Mouse (Mus musculus): Measurements from ENCODE around the gene Golga1. TPM values are rescaled to one million over a fixed set of nuclear protein-coding genes. Genes with fewer than 3 reads are reported as not detected.
"Not testable (repeated sequence)": the region's sequence is repeated elsewhere in the genome, so short reads cannot be mapped to it uniquely, and the experiment has no call there.

Gene Golga1
- 34.4 and 39.3 TPM in 2 replicates for polyA plus RNA-seq (2014; fragmentation: Nextera tagmentation; extraction: Ambion mirVana)

DNA sequence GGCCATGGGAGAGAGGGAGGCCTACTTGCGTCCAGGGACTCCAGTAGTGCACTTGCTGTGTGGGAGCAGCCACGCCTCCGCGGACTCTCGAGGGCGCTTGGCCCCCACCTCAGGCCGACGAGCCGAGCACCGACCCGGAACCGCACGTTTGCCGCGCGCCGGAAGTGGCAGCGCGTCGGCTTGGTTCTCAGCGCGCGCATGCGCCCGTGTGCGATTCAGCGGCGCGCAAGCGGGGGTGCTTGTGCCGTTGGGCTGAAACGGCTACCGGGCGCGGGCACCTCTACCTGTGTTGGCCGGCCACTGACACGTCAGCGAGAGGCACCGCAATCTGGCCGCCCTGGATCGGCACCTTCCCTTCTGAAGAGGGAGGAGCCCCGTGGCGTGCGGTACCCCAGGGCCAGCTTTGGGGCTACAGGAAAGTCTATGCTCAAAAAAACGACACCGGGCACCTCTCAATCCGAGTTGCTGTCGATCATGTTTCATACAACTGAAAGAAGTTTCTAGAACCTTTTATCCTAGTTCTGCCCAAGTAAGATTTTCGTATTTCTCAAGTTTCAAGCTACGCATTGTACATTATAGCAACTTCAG is at the start of gene Golga1:
Golga1 (minus strand) TSS at position 142 of the 588 bp plus-strand sequence.
- 1% methylated on average over 50 of the region's 50 CpGs for WGBS
- peak; percentile 99 for ATAC-seq (ENCODE audit: low FRiP score)
- peaks cover 4% of the 10 kb centered on the region for H3K4me1 ChIP-seq (ENCODE audit: control insufficient read depth, insufficient read depth, low read length)
- H3K4me3 ChIP-seq (ENCODE audit: low read depth, low read length): peak within 1 kb of the TSS; percentile 78
- H3K9me3 ChIP-seq (ENCODE audit: control insufficient read depth, low read length): no peaks in the 10 kb centered on the region
- H3K27ac ChIP-seq (ENCODE audit: low read depth, low read length): peak within 1 kb of the TSS; percentile 52
- peak; percentile 99 for DNase-seq (ENCODE audit: low spot score, missing footprints)
- peak within 1 kb of the TSS; percentile 64 for H3K4me2 ChIP-seq
- no peaks in the 10 kb centered on the region for H3K36me3 ChIP-seq (ENCODE audit: control insufficient read depth, insufficient read depth, low read length)
- peak within 1 kb of the TSS; percentile 94 for H3K9ac ChIP-seq (ENCODE audit: low read length)
- H3K27me3 ChIP-seq (ENCODE audit: control insufficient read depth, insufficient read depth, low read length): no peaks in the 10 kb centered on the region

DNA sequence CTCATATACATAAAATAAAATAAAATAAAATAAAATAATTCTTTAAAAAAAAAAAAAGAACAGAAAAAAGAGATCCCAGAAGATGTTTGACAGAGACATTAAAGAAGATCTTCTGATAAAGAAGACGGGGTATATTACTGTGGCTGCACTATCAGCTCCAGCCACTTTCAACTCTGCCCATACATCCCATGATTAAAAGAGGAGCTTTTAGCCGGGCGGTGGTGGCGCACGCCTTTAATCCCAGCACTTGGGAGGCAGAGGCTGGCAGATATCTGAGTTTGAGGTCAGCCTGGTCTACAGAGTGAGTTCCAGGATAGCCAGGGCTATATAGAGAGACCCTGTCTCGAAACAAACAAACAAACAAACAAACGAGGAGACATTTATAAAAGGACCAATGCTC is 48.8 kb upstream of the Golga1 start:
- no peak for DNase-seq (ENCODE audit: low spot score, missing footprints)
- H3K4me1 ChIP-seq (ENCODE audit: control insufficient read depth, insufficient read depth, low read length): no peaks in the 10 kb centered on the region
- no peak overlapping the region for H3K4me2 ChIP-seq
- no peak for ATAC-seq (ENCODE audit: low FRiP score)
- WGBS: 94% methylated on average over 7 of the region's 7 CpGs
- H3K4me3 ChIP-seq (ENCODE audit: low read depth, low read length): no peak overlapping the region
- no peaks in the 10 kb centered on the region for H3K36me3 ChIP-seq (ENCODE audit: control insufficient read depth, insufficient read depth, low read length)
- no peak overlapping the region for H3K9ac ChIP-seq (ENCODE audit: low read length)
- H3K27me3 ChIP-seq (ENCODE audit: control insufficient read depth, insufficient read depth, low read length): no peaks in the 10 kb centered on the region
- H3K9me3 ChIP-seq (ENCODE audit: control insufficient read depth, low read length): no peaks in the 10 kb centered on the region
- no peak overlapping the region for H3K27ac ChIP-seq (ENCODE audit: low read depth, low read length)

DNA sequence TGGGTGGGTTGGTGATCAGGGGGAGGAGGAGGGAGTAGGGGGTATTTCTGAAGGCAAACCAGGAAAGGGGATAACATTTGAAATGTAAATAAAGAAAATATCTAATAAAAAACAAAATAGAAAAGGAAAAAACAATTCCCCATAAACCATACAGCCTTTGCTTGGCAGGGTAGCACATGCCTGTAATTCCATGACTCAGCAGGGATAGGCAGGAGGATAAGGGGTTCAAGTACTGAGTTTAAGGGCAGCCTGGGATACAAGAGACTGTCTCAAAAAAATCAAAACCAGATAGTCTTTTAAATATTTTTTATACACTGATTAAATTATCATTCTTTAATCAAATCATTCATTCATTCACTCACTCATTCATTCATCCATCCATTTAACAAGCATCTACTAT is 45.2 kb upstream of the Golga1 start:
- no peak for ATAC-seq (ENCODE audit: low FRiP score)
- H3K36me3 ChIP-seq (ENCODE audit: control insufficient read depth, insufficient read depth, low read length): no peaks in the 10 kb centered on the region

DNA sequence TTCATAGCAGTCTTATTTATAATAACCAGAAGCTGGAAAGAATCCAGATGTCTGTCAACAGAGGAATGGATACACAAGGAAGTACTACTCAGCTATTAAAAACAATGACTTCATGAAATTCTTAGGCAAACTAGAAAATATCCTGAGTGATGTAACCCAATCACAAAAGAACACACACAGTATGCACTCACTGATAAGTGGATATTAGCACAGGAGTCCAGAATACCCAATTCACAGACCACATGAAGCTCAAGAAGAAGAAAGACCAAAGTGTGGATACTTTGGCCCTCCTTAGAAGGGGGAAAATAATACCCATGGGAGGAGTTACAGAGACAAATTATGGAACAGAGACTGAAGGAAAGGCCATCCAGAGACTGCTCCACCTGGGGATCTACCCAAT is 44.4 kb upstream of the Golga1 start:
- H3K4me3 ChIP-seq (ENCODE audit: low read depth, low read length); H3K27ac ChIP-seq (ENCODE audit: low read depth, low read length); H3K4me2 ChIP-seq; ATAC-seq (ENCODE audit: low FRiP score); H3K4me1 ChIP-seq (ENCODE audit: control insufficient read depth, insufficient read depth, low read length); DNase-seq (ENCODE audit: low spot score, missing footprints); H3K9me3 ChIP-seq (ENCODE audit: control insufficient read depth, low read length); H3K9ac ChIP-seq (ENCODE audit: low read length); H3K36me3 ChIP-seq (ENCODE audit: control insufficient read depth, insufficient read depth, low read length); H3K27me3 ChIP-seq (ENCODE audit: control insufficient read depth, insufficient read depth, low read length): not testable (repeated sequence)

More for the DNA sequence above, 45.2 kb upstream of the Golga1 start:
- Histone ChIP-seq H3K4me2 (no peak overlapping the region), H3K27ac (ENCODE audit: low read depth, low read length) (no peak overlapping the region), H3K27me3 (ENCODE audit: control insufficient read depth, insufficient read depth, low read length) (no peaks in the 10 kb centered on the region), H3K4me3 (ENCODE audit: low read depth, low read length) (no peak overlapping the region), H3K9ac (ENCODE audit: low read length) (no peak overlapping the region), H3K9me3 (ENCODE audit: control insufficient read depth, low read length) (no peaks in the 10 kb centered on the region), H3K4me1 (ENCODE audit: control insufficient read depth, insufficient read depth, low read length) (no peaks in the 10 kb centered on the region)
- DNase-seq (ENCODE audit: low spot score, missing footprints): no peak

DNA sequence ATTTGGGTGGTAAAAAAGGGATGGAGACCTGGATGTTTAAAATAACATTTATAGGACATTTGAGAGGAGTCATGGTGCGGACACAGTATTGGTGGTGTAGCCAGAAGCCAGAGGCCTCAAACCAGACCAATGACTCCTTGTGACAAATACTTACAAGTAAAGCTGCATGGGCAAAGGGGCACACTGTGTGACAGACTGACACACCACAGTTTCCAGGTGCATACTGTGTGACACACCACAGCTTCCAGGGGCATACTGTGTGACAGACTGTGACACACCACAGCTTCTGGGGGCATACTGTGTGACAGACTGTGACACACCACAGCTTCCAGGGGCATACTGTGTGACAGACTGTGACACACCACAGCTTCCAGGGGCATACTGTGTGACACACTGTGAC is 34.6 kb upstream of the Golga1 start:
- H3K36me3 ChIP-seq (ENCODE audit: control insufficient read depth, insufficient read depth, low read length); H3K9ac ChIP-seq (ENCODE audit: low read length); H3K27me3 ChIP-seq (ENCODE audit: control insufficient read depth, insufficient read depth, low read length); H3K9me3 ChIP-seq (ENCODE audit: control insufficient read depth, low read length); H3K4me2 ChIP-seq; H3K4me3 ChIP-seq (ENCODE audit: low read depth, low read length); H3K4me1 ChIP-seq (ENCODE audit: control insufficient read depth, insufficient read depth, low read length); H3K27ac ChIP-seq (ENCODE audit: low read depth, low read length); ATAC-seq (ENCODE audit: low FRiP score); DNase-seq (ENCODE audit: low spot score, missing footprints): not testable (repeated sequence)
- WGBS: 95% methylated on average over 1 of the region's 1 CpGs

DNA sequence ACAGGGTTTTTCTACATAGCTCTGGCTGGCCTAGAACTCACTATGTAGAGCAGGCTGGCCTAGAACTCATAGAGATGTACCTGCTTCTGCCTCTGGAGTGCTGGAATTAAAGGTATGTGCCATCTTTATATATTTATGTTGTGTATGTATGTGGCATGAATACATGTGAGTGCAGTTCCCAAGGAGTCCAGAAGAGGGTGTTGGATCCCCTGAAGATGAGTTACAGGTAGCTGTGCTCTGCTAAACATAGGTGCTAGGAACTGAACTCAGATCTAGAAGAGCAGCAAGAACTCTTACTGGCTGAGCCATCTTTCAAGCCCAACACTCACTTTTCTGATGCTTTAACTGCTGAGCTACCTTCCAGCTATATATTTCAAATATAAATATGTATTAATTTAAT is 32.7 kb upstream of the Golga1 start:
- no peak for ATAC-seq (ENCODE audit: low FRiP score)
- Histone ChIP-seq H3K4me2 (no peak overlapping the region), H3K36me3 (ENCODE audit: control insufficient read depth, insufficient read depth, low read length) (0 out of 2 replicates have a peak, but pooled peaks cover under 1% of the 10 kb centered on the region), H3K4me3 (ENCODE audit: low read depth, low read length) (no peak overlapping the region), H3K27ac (ENCODE audit: low read depth, low read length) (no peak overlapping the region), H3K9ac (ENCODE audit: low read length) (no peak overlapping the region), H3K4me1 (ENCODE audit: control insufficient read depth, insufficient read depth, low read length) (no peaks in the 10 kb centered on the region), H3K27me3 (ENCODE audit: control insufficient read depth, insufficient read depth, low read length) (no peaks in the 10 kb centered on the region), H3K9me3 (ENCODE audit: control insufficient read depth, low read length) (no peaks in the 10 kb centered on the region)
- no peak for DNase-seq (ENCODE audit: low spot score, missing footprints)

DNA sequence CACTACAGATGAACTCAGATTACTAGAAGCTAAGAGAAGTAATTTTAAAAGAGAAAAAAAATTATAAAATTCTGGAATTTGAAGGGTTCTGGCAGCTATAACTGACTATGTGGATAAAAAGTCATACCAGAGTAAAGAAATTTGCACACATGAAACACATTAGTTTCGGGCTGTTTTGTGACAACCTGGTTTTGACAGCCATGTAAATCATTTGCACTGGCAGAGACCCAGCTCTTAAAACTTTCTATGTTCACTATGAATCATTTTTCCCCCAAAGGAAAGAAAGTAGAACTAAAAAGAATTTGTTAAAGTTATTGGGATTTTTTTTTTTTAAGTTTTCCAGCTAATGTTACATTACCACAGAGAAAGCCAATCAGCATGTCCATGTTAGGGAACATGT is 26.6 kb upstream of the Golga1 start:
- Histone ChIP-seq H3K4me3 (ENCODE audit: low read depth, low read length) (no peak overlapping the region), H3K9ac (ENCODE audit: low read length) (no peak overlapping the region), H3K36me3 (ENCODE audit: control insufficient read depth, insufficient read depth, low read length) (0 out of 2 replicates have a peak, but pooled peaks cover 2% of the 10 kb centered on the region), H3K4me2 (no peak overlapping the region), H3K9me3 (ENCODE audit: control insufficient read depth, low read length) (no peaks in the 10 kb centered on the region), H3K27ac (ENCODE audit: low read depth, low read length) (no peak overlapping the region), H3K27me3 (ENCODE audit: control insufficient read depth, insufficient read depth, low read length) (no peaks in the 10 kb centered on the region), H3K4me1 (ENCODE audit: control insufficient read depth, insufficient read depth, low read length) (no peaks in the 10 kb centered on the region)
- DNase-seq (ENCODE audit: low spot score, missing footprints): no peak
- no peak for ATAC-seq (ENCODE audit: low FRiP score)
- 88% methylated on average over 1 of the region's 1 CpGs for WGBS

DNA sequence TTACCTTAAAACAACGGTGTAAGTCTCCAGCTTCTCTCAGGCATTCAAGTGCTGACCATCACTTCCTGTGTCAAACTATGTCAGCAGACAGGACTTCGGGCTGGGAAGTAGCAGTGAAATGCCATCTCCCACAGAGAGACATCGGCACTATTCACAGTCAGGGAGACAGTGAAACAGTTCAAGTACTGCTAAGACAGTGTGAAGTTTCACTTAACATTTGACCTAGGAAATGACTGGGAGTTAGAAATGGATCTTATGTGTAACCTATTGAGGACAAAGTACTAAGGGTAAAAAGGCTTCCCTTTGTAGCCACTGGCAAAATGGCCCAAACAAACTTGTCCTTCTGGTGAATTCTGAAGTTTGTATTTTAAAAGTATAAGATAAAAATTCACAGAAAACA is 17.4 kb upstream of the Golga1 start:
- DNase-seq (ENCODE audit: low spot score, missing footprints) (no peak), ATAC-seq (ENCODE audit: low FRiP score) (no peak)
- no peak overlapping the region for H3K27ac ChIP-seq (ENCODE audit: low read depth, low read length)
- H3K4me2 ChIP-seq: no peak overlapping the region
- no peak overlapping the region for H3K4me3 ChIP-seq (ENCODE audit: low read depth, low read length)
- no peaks in the 10 kb centered on the region for H3K4me1 ChIP-seq (ENCODE audit: control insufficient read depth, insufficient read depth, low read length)
- no peak overlapping the region for H3K9ac ChIP-seq (ENCODE audit: low read length)
- 89% methylated on average over 3 of the region's 3 CpGs for WGBS
- peaks cover 8% of the 10 kb centered on the region for H3K36me3 ChIP-seq (ENCODE audit: control insufficient read depth, insufficient read depth, low read length)
- no peaks in the 10 kb centered on the region for H3K9me3 ChIP-seq (ENCODE audit: control insufficient read depth, low read length)
- H3K27me3 ChIP-seq (ENCODE audit: control insufficient read depth, insufficient read depth, low read length): no peaks in the 10 kb centered on the region

DNA sequence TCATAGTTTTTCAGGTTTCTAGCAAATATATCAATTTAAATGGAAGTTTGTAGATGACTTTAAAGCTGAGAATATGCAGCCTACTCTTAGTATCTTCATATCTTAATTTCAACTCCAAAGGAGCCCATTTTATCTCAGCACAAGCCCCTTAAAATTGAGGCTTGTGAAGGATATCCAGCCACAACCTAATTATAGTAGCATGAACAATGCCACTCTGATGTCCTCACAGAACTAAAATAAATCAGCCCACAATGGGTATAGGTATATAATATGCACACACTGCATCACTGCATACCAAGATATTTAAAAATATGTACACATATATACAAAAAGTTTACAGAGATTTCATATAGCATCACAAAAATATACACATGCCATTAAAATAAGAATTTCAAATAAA is 5.3 kb upstream of the Golga1 start:
- H3K4me1 ChIP-seq (ENCODE audit: control insufficient read depth, insufficient read depth, low read length): no peaks in the 10 kb centered on the region
- no peak overlapping the region for H3K4me2 ChIP-seq
- H3K36me3 ChIP-seq (ENCODE audit: control insufficient read depth, insufficient read depth, low read length): no peaks in the 10 kb centered on the region
- no peak overlapping the region for H3K4me3 ChIP-seq (ENCODE audit: low read depth, low read length)
- DNase-seq (ENCODE audit: low spot score, missing footprints) (no peak), ATAC-seq (ENCODE audit: low FRiP score) (no peak)
- H3K27me3 ChIP-seq (ENCODE audit: control insufficient read depth, insufficient read depth, low read length): no peaks in the 10 kb centered on the region
- no peak overlapping the region for H3K9ac ChIP-seq (ENCODE audit: low read length)
- H3K9me3 ChIP-seq (ENCODE audit: control insufficient read depth, low read length): no peaks in the 10 kb centered on the region
- H3K27ac ChIP-seq (ENCODE audit: low read depth, low read length): no peak overlapping the region

DNA sequence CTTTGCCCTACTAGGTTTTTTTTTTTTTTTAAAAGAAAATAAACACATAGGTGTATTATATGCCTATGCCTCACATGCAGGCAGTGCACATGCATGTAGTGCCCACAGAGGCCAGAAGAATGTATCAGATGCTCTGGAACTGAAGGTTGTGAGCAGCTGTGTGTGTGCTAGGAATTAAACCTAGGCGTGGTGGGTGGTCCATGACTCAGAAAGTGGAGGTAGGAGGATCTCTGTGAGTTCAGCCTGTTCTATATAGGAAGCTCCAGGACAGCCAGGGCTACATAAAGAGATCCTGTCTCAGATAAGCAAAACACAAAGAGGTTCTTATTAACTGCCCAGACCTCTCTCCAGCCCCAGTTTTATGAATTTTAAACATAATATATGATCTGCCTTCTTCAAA is 3.8 kb upstream of the Golga1 start:
- no peaks in the 10 kb centered on the region for H3K27me3 ChIP-seq (ENCODE audit: control insufficient read depth, insufficient read depth, low read length)
- no peak overlapping the region for H3K4me2 ChIP-seq
- H3K36me3 ChIP-seq (ENCODE audit: control insufficient read depth, insufficient read depth, low read length): no peaks in the 10 kb centered on the region
- no peak overlapping the region for H3K27ac ChIP-seq (ENCODE audit: low read depth, low read length)
- DNase-seq (ENCODE audit: low spot score, missing footprints): no peak
- H3K4me3 ChIP-seq (ENCODE audit: low read depth, low read length): no peak overlapping the region
- 66% methylated on average over 1 of the region's 1 CpGs for WGBS
- ATAC-seq (ENCODE audit: low FRiP score): no peak
- no peak overlapping the region for H3K9ac ChIP-seq (ENCODE audit: low read length)
- H3K4me1 ChIP-seq (ENCODE audit: control insufficient read depth, insufficient read depth, low read length): peaks cover 4% of the 10 kb centered on the region
- H3K9me3 ChIP-seq (ENCODE audit: control insufficient read depth, low read length): no peaks in the 10 kb centered on the region
